Mouse (Mus musculus): ENCODE data around the gene Gstcd.
A peak's percentile ranks its signal among the peaks of the same experiment; 100 is the strongest.

The Gstcd gene

GRCm38 (mm10) chr3:133091664-133092273 lies at the start of gene Gstcd, which contains the start of gene Ints12:
Gstcd (minus strand) TSS chr3:133092033.
Ints12 (plus strand) TSS chr3:133091840.
- DNase-seq, result peak; percentile 91 to 94

DNA sequence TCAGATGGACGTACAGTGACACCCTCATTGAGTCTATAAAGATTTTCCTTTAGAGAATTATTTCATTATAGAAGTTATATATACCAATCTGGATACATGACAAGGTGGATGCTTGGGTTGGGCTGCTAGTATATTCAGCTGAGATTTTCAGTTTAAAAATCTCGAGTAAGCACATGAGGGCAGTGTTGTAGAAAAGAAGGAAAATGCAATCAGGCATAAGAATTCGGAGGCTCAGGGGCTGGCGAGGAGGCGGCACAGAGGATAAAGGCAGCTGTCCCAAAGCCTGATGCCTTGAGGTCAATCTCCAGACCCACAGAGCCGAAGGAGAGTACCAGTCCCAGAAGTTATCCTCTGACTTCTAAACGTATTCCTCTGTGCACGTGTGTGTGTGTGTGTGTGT lies 40.8 kb upstream of the Gstcd start:
- DNase-seq, result no peak

DNA sequence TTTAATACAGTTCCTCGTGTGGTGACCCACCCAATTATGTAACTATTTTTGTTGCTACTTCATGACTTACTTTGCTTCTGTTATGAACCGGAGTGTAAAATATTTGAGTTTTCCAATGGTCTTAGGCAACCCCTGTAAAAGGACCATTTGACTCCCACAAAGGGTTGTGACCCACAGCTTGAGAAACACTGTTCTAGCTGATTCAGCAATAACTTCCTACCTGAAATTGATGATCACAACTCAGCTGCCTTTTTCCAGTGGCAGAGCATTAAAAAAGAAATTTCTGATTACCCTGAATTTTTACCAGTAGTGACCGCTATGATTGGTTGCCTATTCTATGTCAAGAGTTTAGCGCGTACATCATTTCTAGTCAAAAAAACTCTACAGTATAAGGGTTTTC lies 39.5 kb upstream of the Gstcd start:
- no peak for DNase-seq

GRCm38 (mm10) chr3:133113281-133113680 lies 21.4 kb upstream of the Gstcd start:
- no peak for DNase-seq

- peak in 1 of 2 experiments; percentile 44 for DNase-seq
Measured at GRCm38 (mm10) chr3:133111741-133112140, 19.9 kb upstream of the Gstcd start.

GRCm38 (mm10) chr3:133109844-133110243 lies 18.0 kb upstream of the Gstcd start:
- no peak for DNase-seq

DNA sequence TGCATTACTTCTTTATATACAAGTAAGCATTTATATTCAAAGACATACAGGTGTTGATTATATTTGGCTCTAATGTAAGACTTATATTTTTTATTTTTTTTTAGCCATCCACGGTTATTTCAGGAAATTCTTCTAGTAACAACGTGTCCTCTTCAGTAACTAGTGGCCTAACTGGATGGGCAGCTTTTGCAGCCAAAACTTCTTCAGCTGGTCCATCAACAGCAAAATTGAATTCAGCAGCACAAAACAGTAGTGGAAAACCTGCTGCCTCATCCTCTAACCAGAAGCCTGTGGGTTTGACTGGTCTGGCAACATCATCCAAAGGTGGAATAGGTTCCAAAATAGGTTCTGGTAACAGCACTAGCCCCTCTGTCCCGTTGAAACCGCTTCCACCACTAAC lies 16.9 kb upstream of the Gstcd start:
- no peak for DNase-seq

DNA sequence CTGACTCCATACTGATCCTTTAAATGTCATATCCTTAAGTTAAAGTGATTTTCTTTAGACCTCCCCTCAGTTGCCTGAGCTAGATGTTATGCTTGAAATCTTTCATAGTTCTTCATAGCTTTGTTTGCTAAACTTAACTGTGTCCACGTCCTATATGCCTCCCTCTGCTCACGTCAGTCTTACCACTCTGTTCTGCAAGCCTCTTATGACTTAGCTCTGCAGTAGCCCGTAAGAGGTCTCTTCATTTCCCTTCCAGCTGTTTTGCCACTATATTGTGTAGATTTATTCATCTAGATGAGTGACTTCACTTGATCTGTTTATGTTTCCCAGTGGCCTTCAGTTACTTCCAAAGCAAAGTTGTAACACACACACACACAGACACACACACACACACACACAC lies 12.6 kb upstream of the Gstcd start:
- no peak for DNase-seq

DNA sequence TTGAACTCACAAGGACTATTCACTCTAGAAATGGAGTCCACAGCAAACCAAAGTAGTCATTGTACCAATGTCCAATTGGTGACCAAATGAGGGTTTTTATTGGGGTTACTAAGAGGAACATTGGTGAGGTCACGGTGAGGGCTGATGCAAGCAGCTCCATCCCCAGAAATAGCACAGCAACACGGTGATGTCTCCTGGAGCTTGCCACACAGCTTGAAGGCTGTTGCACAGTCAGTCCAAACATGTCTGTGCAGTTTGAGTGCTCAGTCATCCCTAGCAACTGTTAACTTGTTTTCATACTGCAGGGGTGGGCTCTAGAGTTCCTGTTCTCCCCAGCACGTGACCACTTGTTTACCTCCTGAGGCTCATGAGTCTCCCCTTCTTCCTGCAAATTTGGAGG lies 11.9 kb upstream of the Gstcd start:
- no peak for DNase-seq

- no peak for DNase-seq
Measured at GRCm38 (mm10) chr3:133098909-133099308, 7.1 kb upstream of the Gstcd start.

GRCm38 (mm10) chr3:133098336-133098735 lies 6.5 kb upstream of the Gstcd start:
- DNase-seq, result no peak

DNA sequence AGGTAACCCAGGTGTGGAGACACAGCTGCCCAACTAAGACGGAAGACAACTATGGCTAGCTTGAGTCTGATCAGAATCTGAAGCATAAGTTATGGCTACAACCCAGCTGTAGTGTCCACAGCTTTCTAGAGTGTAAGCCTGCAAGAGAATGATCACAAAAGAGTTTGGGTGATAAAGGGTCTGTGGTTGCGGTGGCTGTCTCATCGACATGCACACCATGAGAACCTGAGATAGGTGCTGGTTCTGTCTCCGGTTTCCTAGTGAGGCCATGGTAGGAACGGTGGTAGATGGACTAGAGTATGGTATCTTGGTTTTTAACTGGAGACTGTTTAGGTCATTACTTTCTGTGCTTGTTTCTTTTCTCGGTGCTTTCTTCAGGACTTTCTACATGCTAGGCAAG lies 6.1 kb upstream of the Gstcd start:
- no peak for DNase-seq

GRCm38 (mm10) chr3:133094305-133094704 lies 2.5 kb upstream of the Gstcd start:
- DNase-seq, result no peak

- DNase-seq, result no peak
Measured at GRCm38 (mm10) chr3:133092936-133093335, 1.1 kb upstream of the Gstcd start.

DNA sequence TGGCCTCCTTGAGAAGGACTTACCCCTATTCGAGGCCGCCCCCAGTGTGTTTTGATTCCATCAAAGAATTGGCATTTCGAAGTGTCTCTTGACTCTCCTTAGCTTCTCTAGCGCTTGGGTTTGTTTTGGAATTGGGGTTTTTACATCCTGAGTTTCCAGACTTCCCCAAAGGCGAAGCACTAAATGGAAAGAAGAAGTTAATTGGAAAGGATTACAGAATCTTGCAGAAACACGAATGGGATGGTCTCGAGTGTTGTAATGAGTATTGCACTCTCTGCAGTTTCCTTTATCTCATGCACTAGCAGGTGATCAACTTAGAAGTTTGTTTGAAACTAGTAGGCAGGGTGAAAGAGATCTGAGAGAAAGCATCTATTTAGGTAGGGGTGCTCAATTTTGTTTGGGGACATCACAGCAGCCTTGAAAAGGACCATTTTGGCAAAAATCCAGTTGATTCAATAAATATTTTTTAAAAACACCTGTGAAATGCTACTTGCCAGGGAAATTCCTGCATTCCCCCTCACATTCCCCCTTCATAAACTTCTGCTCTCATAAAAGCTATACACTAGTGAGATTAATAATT lies 531 bp upstream of the Gstcd start:
- no peak for DNase-seq

- DNase-seq, result peak in 1 of 2 experiments; percentile 56
Measured at GRCm38 (mm10) chr3:133091121-133091663, 641 bp downstream of the Gstcd start.

DNA sequence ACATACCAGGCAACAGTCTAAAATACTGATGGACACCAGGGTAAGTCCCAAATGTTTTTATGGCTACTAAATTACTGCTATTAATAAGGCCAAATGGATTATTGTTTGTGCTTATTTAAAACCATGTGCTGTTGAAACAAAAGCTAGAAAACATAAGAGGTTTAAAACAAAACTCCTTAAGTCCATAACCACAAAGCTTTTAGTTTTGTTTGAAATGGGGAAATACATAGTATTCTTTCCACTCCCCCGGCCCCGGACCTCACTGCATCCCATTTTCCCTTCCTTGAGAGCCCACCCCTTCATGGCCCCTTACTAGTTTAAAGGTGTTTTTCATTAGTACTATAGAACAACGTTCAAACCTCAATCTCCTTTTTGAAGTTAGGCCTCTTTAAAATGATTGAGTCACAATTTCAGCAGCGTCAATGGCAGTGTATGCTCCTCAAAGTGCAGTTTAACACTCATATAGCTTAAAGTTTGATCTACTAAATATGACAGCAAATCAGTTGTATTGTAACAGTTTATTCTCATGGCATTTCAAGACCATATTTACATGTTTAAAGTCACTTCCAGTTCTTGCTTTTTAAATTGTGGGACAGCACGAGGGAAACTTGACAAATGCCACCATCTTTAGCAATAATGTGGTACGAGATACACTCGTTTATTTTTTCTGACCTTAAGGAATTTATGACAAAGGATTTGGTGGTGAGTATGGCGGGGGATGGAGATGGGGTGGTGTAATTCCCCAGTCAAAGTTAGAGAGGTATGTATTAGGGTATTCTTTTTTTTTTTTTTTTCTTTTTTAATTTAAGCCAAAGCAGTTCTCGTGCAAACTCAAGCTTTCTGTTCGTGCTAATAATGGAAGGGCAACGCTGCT lies 1.3 kb downstream of the Gstcd start:
- DNase-seq, result no peak

DNA sequence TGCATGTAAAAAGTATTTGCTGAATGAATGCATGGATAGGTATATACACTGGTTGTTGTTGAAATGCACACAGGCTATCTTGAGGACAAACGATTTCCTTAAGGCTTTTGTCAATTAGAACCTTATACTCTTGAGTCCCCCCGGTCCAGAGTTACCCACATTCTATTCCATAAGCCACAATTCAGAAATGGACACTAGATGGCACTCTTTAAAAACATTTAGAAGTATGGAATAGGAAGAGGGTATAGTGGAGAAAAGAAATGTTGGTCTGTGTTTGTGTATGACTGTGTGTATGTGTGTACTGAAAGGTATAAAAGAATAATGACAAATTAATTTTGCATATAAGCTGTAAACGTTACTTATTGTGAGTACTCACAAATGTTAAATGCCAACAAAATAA lies 6.0 kb downstream of the Gstcd start:
- DNase-seq, result no peak

- no peak for DNase-seq
Measured at GRCm38 (mm10) chr3:133082736-133083135, 9.1 kb downstream of the Gstcd start.

- no peak for DNase-seq
Measured at GRCm38 (mm10) chr3:133075560-133075959, 16.3 kb downstream of the Gstcd start.

DNA sequence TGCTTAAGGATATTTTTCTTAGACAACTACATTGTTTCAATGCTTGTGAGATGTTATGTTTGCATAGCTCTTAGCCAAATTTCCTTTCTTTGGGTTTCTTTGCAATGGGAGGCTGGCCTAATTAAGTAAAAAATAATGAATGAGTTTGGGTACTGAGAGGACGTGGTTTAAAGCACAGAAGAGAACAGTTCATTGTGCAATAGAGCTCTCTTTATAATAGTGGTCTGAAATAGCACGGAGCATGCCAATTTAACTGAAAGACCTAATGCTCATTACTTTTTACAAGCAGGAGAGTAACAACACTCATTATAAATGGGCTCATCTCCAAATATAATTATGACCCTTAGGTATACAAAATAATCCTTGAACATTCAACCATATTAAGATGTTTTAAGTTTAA lies 39.8 kb downstream of the Gstcd start:
- no peak for DNase-seq

DNA sequence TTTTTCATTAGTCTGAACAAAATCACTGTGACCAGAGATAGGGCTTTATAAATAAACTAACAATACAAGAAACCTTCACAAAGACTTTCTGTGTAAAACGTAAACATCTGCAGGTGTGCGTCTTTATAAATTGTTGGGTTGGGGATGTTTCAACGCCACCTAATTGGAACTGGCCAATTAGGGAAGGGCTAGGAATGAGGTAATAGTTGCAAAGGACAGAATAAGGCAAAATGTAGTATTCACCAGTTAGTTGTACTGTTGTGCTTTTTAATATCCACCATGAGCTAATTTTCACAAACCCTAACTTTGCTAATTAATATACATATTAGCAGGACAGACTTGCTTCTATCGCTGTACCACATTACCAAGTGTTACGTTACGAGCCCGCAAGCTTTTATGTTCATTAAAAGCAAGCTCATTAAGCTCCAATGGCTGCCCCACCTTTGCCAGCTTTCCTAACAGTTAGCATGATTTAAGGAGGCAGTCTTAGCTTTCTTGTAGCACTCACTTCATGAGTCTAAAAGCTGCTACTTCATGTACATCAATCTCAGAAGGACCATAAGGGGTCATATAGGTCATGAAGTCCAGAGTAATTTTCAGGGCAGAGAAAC lies 58.6 kb downstream of the Gstcd start:
- no peak for DNase-seq

- DNase-seq, result no peak
Measured at GRCm38 (mm10) chr3:133026977-133027376, 64.9 kb downstream of the Gstcd start.

Measured in cerebellum, postnatal 36 days (tissue).